Mouse (Mus musculus): ENCODE data around the gene Rad51b.

Gene Rad51b

DNA sequence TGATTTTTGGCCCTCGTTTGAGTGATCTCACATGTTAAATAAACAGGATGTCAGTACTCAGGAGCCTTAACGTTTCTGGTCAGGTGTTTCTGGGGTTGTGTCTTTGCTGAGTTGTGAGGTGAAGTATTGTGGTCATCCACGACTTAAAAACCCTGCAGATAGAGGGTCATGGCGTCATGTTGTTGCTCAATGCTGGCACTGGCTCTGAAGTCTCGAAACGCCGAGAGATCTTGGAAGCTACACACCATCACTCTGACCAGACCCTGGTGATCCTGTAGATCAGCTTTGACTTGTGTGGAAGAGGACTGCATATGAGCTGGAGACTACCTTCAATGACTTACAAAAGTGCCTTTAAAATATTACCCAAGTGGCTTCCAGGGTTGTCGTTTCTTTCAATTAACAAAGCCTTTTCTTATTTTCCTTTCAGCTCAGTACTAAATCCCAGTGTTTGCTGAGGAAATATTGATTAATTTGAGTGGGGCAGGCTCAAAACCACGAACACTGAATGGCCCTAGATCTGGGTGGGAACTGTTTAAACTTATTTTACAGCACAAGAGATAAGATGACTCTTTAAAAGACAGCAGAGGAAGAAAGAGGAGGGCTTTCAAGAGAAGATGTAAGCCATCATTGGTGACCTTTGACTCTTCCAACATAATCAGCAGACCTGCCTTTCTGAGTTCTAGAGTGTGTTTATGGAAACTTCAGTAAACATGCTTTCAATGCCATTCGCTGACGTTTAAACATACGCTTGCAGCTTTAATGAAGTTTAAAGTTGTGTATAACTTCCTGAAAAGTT is 144.3 kb downstream of the Rad51b start:
- ChIA-PET CTCF (interaction anchor here in 1 of 4 experiments (0.6 kb wide), 1 partner anchor 42 kb away, joined by 3 read pairs; no protein-coding TSS in a partner anchor), POLR2A (interaction anchor here in 2 of 4 experiments (0.6 to 1.1 kb wide), 4 partner anchors 15 to 671 kb away, joined by 3 to 13 read pairs (median 3); partner anchors contain the start of gene Zfp36l1 (in 1 of the 2))

DNA sequence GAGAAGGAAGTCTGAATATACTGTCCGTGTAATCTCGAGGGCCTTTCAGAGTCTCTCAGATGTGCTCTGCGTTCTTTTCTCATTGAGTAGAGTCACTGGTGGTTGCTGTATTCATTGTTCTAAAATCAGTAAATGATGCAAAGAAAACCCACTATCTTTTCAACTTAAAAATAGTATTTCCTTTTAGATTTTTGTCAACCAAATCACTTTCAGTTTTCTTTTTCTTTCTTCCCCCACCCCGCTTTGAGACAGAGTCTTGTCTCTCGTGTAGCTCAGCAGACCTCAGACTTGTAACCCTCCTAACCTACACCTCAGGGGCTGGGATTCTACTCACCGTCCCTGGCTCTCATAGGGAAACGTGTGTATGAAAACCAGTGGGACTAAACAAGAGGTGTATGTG is 145.0 kb downstream of the Rad51b start:
- ChIA-PET POLR2A (interaction anchor here in 2 of 4 experiments (0.6 to 1.0 kb wide), 2 partner anchors 14 to 671 kb away, joined by 3 to 13 read pairs; partner anchors contain the start of gene Zfp36l1 (in 1 of the 2)), CTCF (no interaction called here)

DNA sequence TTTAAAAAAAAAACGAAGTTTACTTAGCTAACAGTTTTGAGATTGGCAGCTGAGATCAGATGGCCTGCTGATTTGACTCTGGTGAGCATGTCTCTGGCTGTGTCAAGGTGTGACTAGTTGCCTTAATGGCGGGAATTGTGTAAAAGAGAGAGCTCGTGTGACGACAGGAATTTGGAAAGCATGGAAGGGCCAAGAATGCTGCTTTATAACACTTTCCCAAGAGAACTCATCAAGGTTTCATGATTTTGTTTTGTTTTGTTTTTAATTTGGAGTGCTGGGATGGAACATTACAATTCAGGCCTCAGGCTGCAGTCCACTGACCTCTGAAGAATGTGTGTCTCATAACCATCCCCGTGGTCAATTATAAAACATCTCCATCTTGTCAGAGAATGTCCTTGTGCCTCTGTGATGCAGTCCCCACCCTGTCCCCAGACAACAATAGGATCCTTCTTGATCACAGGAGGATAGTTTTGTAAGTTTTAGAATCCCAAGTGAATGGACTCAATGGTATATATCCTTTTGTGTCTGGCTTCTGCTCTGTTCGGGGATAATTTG is 145.8 kb downstream of the Rad51b start:
- ChIA-PET POLR2A (interaction anchor here in 1 of 4 experiments (0.7 kb wide), 1 partner anchor 15 kb away, joined by 5 read pairs; no protein-coding TSS in a partner anchor), CTCF (interaction anchor here in 1 of 4 experiments (0.7 kb wide), 1 partner anchor 41 kb away, joined by 3 read pairs; no protein-coding TSS in a partner anchor)

DNA sequence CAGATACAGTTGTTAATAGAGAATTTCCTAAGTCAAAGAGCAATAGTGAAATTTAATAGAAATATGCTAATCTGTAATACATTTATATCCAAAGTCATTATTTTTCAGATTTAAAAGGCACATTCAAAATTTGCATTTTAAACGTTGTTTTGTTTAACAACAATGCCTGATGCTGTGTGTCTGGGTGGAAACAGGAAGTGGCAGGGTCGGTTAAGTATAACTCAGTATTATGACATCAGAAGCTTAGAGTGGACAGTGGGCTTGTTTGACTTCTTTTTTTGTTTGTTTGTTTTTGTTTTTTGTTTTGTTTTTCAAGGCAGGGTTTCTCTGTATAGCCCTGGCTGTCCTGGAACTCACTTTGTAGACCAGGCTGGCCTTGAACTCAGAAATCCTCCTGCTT is 147.6 kb downstream of the Rad51b start:
- ChIA-PET CTCF (no interaction called here), POLR2A (no interaction called here)

DNA sequence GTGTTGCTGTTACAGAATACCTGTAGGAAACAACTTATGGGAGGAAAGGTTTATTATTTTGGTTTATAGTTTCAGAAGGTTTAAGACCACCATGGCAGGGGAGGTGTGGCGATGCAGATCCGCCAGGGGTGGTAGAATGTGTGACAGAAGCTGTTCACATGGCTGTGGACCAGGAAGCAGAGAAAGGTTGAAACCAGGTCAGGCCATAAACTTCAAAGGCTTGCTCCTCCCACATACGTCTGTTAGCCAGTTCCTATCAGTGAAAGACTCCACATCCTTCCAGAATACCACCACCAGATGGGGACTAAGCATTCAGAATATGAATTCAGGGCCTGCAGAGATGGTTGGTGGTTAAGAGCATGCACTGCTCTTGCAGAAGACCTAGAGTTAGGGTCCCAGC is 150.0 kb downstream of the Rad51b start:
- ChIA-PET POLR2A (interaction anchor here in 2 of 4 experiments (0.6 to 0.9 kb wide), 3 partner anchors 8 to 19 kb away, joined by 3 read pairs; no protein-coding TSS in a partner anchor), CTCF (no interaction called here)

DNA sequence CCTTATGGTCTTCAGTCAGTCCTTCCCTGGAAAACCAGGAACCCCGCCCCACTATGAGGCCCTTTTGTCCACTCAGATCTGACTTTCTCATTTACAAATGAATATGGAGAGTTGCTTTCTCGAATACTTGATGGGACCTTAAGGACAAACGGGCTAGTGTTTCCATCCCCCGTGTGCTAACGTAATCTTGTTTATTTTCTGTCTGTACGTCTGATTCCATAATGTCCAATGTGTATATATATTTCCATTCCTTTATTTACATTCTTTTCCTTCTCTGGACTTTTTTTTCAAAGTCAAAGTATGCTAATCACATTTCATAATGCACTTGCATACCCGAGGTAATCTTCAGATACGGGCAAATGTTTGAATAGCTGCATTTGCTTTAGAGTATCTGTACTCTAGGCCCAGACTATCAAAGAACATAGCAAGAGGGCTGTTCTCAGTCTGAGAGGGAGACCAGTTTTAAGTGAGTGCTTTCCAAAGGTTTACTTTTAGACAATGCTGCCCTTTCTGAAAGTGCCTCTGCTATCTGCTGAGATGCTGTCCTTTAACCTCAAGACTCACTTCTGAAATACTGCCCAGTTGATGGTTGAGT is 152.8 kb downstream of the Rad51b start:
- POLR2A ChIA-PET = interaction anchor here in 1 of 4 experiments (0.6 kb wide), 1 partner anchor 665 kb away, joined by 3 read pairs; no protein-coding TSS in a partner anchor
- CTCF ChIA-PET = no interaction called here

DNA sequence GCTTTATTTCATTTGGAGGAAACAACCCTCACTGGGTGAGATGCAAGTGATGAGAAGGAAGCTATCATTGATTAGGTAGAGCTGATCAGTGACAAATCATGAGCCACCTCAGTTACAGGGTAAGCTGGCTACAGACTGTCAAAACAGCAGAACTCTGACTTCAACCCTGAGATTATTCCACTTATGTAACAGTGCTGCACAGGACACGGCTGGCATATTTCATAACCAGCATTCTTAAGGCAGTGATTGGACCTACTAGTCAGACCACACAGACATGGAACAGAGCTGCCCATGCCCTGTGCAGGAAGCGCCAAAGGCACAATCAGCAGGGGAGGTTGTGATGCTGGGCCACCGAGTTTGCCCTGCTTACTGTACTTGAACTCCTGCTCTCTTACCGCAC is 155.8 kb downstream of the Rad51b start:
- POLR2A ChIA-PET = interaction anchor here in 2 of 4 experiments (1.6 to 2.0 kb wide), 2 partner anchors 16 to 26 kb away, joined by 4 read pairs; no protein-coding TSS in a partner anchor
- CTCF ChIA-PET = interaction anchor here in 2 of 4 experiments (0.6 to 0.8 kb wide), 2 partner anchors 249 to 530 kb away, joined by 3 read pairs; no protein-coding TSS in a partner anchor

DNA sequence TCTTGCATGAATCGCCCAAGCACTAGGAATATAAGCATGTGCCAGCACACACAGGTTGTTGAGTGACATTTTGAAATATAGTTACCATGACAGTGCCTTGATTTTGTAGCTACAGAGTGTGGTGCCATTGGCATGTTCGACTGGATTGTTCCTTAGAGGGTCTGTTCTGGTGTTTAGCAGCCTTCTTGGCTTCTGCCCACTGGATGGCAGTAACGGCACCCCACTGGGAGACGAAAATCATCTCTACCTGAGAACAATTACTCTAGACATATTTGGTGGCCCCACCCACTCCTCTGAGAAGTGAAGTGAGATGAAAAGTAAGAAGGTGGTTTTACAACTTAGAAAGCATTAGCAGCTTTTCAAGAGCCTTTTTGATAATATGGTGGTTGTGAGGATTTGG is 156.9 kb downstream of the Rad51b start:
- CTCF ChIA-PET = interaction anchor here in 1 of 4 experiments (0.6 kb wide), 1 partner anchor 678 kb away, joined by 3 read pairs; no protein-coding TSS in a partner anchor
- POLR2A ChIA-PET = interaction anchor here in 1 of 4 experiments (1.6 kb wide), 1 partner anchor 14 kb away, joined by 4 read pairs; no protein-coding TSS in a partner anchor

DNA sequence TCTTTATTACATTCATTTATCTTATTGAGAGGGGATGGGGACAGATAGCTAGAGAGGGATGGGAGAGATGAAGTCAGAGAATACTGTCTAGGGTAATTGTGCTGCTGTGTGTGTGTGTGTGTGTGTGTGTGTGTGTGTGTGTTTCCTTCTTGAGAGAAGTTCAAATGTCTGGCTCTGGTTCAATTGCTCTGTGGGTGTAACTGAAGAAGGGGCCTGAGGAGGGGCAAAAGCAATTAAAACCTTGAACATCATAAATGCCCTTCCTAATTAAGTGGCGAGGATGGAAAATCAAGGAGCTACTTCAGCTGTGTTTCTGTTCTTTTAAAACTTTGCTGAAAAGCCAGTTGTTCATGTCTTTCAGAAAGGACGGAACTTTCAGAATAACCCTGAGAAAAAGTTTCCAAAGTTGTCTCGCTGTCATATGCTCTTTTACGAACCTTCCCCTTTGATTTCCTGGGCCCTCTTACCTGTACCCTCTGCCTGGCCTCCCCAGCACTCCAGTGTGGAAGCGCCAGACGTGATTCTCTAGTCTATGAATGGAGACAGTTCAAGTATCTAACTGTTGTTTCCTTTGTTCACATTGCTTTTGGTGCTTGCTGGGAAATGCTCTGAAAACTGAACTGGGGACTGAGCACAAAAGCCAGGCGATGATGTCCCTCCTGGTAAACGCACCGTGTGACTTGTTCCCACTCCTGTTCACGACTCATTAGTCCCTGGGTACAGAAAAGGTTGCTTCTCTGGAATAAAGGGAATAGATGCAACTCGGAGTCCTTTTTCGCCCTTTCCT is 158.2 kb downstream of the Rad51b start:
- POLR2A ChIA-PET = interaction anchor here in 1 of 4 experiments (0.7 kb wide), 1 partner anchor 9 kb away, joined by 3 read pairs; no protein-coding TSS in a partner anchor
- CTCF ChIA-PET = no interaction called here

DNA sequence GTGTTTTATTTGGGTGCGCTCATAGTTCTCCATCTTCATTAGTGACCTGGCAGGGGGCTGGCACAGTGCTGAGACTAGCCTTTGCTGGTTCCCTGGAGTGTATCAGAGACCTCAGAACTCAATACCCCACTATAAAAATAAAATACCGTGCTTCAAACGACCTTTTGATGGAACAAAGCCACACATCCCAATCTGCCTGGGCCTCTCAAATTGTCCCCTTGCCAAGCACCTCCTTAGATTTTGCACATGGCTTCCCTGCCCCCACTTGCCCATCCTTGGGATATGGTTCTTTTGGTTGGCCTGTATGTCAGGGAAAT is 158.7 kb downstream of the Rad51b start:
- CTCF ChIA-PET = no interaction called here
- POLR2A ChIA-PET = interaction anchor here in 1 of 4 experiments (0.7 kb wide), 1 partner anchor 14 kb away, joined by 3 read pairs; no protein-coding TSS in a partner anchor

DNA sequence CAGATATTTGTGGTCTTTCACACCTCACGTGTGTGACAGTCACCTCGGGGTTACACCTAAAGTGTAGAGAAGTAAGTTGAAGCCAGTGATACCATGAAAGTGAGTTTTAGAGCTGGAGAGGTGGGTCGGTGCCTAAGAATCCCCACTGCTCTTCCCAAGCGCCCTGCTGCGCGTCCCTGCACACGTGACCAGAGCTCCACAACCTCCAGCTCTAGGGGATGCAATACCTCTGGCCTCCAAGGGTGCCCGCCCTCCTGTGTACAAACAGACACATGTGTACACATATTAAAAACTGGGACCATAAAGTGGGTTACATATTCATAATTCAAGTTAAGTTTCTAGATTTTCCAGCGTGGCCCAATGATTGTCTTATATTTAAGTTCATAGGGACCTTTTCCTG is 159.2 kb downstream of the Rad51b start:
- ChIA-PET CTCF (no interaction called here), POLR2A (interaction anchor here in 1 of 4 experiments (0.7 kb wide), 1 partner anchor 14 kb away, joined by 3 read pairs; no protein-coding TSS in a partner anchor)

DNA sequence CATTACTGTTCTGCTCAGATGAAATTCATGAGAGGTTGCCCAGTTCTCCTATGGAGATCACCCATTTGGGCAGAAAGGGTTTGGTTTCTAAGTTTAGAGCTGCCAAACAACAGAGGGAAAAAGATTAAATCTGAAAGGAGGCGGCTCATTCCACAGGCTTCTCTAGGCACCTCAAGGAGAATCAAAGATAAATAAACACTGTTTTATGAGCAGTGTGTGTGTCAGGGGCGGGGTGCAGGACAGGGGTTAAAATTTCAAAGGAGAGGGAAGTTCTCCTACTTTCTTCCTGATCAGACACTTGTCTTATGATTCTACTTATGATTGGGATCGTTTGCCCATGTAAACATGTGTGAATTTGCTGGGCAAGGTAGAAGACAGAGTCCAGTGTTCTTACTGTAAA is 166.3 kb downstream of the Rad51b start:
- CTCF ChIA-PET = no interaction called here

DNA sequence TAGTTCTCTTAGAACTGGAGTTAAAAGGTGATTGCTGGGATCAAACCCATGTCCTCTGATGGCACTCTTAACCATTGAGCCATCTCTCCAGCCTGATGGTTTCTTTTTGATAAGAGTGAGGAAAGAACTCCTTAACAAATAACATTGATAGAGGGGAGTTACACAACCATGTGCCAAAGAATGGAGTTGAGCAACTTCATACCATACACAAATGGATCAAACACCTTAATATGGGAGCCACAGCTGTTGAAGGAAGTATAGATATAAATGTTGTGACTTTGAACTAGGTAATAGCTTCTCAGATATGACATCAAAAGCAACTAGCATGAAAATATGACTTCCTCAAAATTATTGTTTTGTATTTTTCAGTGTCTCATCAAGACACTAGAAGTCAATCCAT is 173.0 kb downstream of the Rad51b start:
- POLR2A ChIA-PET = no interaction called here
- CTCF ChIA-PET = no interaction called here

More for the DNA sequence above, 166.3 kb downstream of the Rad51b start:
- POLR2A ChIA-PET = interaction anchor here in 1 of 4 experiments (0.9 kb wide), 1 partner anchor 31 kb away, joined by 3 read pairs; no protein-coding TSS in a partner anchor

DNA sequence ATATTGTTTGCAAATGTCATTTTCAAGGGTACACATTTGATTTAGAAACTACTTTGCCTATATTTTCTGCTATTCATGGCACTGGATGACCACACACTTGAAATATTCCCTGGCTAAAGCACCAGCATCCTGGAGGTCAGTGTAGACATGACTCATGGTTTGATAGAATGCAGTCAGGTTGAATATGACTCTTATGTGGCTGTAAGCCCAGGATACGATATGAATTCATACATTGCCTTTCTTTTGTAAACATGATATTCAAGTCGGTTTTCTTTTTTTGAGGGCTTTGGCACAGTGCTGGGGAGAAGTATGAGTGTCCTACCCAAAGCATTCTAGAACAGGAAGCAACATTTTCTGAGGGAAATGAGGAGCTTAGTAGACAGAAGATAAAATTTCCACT is 174.8 kb downstream of the Rad51b start:
- ChIA-PET CTCF (no interaction called here), POLR2A (no interaction called here)

DNA sequence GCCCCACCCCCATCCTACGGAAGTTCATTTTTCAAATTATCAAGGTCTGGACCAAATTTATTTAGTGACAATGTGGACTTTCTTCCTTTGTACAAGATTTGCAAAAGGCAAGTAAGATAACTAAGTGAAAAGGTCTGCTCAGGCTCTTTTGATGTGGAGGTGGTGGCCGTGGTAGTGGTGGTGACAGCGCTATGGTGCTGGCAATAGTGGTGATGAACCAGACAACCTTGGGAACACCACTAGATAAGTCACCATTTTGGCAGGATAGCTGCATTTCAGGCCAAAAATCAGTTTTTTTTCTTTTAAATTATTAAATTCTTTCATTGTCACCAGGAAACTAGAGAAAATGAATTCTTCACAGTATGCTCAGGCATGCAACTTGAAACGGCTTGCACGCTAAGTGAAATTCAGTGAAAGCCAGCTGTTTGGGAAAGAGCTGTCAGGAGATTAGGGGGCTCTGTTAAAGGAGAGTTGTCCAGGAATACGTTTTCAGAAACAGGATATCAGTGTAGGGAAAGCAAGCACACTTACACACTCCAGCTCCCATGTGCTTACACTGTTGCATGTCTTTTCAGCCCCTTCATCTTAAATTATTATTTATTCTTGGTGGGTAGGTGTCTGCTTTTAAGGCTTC is 179.4 kb downstream of the Rad51b start:
- ChIA-PET POLR2A (interaction anchor here in 1 of 4 experiments (0.5 kb wide), 1 partner anchor 416 kb away, joined by 5 read pairs; no protein-coding TSS in a partner anchor), CTCF (no interaction called here)

DNA sequence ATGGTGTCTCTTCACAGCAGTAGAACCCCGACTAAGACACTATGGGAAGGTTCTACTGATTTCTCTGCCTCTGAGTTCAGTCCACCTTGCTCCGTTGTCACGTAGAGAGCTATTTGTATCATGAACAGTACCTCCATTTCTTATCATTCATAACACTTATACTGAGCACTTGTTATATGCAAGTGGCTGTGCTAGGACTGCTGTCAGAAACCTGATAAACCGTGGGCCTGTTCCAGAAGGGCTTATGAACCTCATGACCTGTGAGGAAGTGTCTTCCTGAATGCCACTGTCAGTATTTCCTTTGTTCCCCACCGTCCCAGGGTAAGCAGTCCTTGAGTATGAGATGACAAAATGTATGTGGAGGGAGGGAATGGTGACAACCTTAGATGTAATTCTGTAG is 181.7 kb downstream of the Rad51b start:
- ChIA-PET CTCF (no interaction called here), POLR2A (interaction anchor here in 1 of 4 experiments (1.1 kb wide), 1 partner anchor 26 kb away, joined by 4 read pairs; no protein-coding TSS in a partner anchor)

DNA sequence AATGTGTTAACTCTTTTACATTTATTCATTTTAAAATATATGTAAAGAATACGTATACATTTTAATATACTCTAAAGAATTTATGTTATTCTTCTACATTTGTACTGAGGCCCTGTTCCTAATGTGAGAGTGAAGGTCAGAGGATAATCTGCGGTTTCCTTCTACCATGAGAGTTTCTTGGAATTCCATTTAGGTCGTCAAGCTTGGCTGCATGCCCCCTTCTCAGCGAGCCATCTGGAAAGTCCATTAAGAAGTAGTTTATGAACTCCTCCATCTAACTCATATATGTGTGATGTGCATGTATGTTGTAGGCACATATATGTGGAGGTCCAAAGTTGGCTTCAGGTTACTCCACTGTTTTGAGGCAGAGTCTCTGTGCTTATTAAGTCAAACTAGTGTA is 188.4 kb downstream of the Rad51b start:
- CTCF ChIA-PET = no interaction called here
- POLR2A ChIA-PET = interaction anchor here in 1 of 4 experiments (1.2 kb wide), 2 partner anchors 10 to 11 kb away, joined by 3 to 4 read pairs; no protein-coding TSS in a partner anchor

DNA sequence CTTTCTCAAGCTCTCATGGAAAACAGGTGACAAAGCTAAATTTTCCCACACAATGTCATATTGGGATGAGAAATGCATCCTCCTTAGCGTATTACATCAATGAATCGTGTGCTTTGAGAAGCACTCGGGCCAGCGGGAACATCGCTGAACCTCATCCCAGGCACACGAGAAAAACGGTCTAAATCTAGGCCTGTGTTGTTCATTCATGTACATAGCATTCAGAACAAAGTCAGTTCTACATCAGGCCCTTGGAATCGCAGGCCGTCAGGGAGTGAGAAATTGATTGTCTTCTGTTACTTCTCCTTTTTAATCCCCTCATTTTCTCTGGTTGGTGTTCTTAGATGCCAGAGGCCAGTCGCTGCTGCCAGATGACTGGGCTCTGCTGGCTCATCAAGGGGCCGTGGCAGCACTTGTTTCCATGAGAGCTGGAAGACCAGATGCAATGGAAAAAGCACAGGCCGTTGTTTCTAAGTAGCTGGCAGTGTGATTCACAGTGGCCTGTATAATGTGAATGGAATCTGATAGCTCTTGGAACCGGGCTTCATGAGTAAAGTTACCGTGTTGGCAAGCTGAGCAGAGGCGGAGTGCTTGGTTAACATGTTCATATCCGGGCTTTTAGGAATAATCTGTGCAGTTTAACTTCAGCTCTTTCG is 191.6 kb downstream of the Rad51b start:
- POLR2A ChIA-PET = no interaction called here
- CTCF ChIA-PET = no interaction called here
